Mouse (Mus musculus) left cerebral cortex, postnatal 10 days (tissue): ENCODE measurements at regions not wholly inside any gene's neighbourhood (a gene's known extent, or its start where the extent isn't known, plus 50 kb on each side); places are given as distances from the start of the nearest gene placed in this dataset.

Source experiments
- DNase-seq, 2 experiments: peaks; one replicate each; pipeline ENCODE4 v3.0.0; 2021 to 2022; ENCODE audit warnings: low spot score in 2 of 2, mixed read lengths in 1 of 2; ENCODE audit errors: extremely low spot score in 1 of 2
- intact Hi-C: fragments of 180-260 bp; cut with DNase I; formaldehyde crosslinking; loops from one replicate; pipeline ENCODE4 v1.15.1; 2025

GRCm38 (mm10) chr8:88972993-88973690 lies 70.8 kb downstream of the Sall1 start:
- intact Hi-C loops: no loop called here
- DNase-seq: no peak

- intact Hi-C loops: no loop called here
- no peak for DNase-seq
Measured at GRCm38 (mm10) chr8:88958843-88959242, 85.1 kb downstream of the Sall1 start.

GRCm38 (mm10) chr8:88953178-88953577 lies 90.8 kb downstream of the Sall1 start:
- intact Hi-C loops: no loop called here
- DNase-seq: no peak

GRCm38 (mm10) chr8:88951829-88952155 lies 92.2 kb downstream of the Sall1 start:
- intact Hi-C loops: no loop called here
- DNase-seq: no peak

- intact Hi-C loops: no loop called here
- DNase-seq: no peak
Measured at GRCm38 (mm10) chr8:88951145-88951828, 92.7 kb downstream of the Sall1 start.

- intact Hi-C loops: no loop called here
- no peak for DNase-seq
Measured at GRCm38 (mm10) chr8:88949975-88950374, 94.0 kb downstream of the Sall1 start.

- no peak for DNase-seq
- intact Hi-C loops: no loop called here
Measured at GRCm38 (mm10) chr8:88948981-88949380, 95.0 kb downstream of the Sall1 start.

- no peak for DNase-seq
- intact Hi-C loops: no loop called here
Measured at GRCm38 (mm10) chr8:88948328-88948727, 95.6 kb downstream of the Sall1 start.

- intact Hi-C loops: no loop called here
- no peak for DNase-seq
Measured at GRCm38 (mm10) chr8:88947384-88947783, 96.6 kb downstream of the Sall1 start.

- DNase-seq: no peak
- intact Hi-C loops: no loop called here
Measured at GRCm38 (mm10) chr8:88945656-88946055, 98.3 kb downstream of the Sall1 start.

- no peak for DNase-seq
- intact Hi-C loops: no loop called here
Measured at GRCm38 (mm10) chr8:88944038-88944437, 99.9 kb downstream of the Sall1 start.

GRCm38 (mm10) chr8:88939071-88939746 lies 104.8 kb downstream of the Sall1 start:
- intact Hi-C loops: no loop called here
- DNase-seq: no peak

- DNase-seq: no peak
- intact Hi-C loops: no loop called here
Measured at GRCm38 (mm10) chr8:88934708-88935107, 109.3 kb downstream of the Sall1 start.

GRCm38 (mm10) chr8:88931050-88931449 lies 112.9 kb downstream of the Sall1 start:
- intact Hi-C loops: no loop called here

GRCm38 (mm10) chr8:88930370-88930769 lies 113.6 kb downstream of the Sall1 start:
- intact Hi-C loops: no loop called here
- no peak for DNase-seq

More at GRCm38 (mm10) chr8:88931050-88931449, 112.9 kb downstream of the Sall1 start:
- DNase-seq: no peak

GRCm38 (mm10) chr8:88928675-88929377 lies 115.1 kb downstream of the Sall1 start:
- DNase-seq: peak; percentile 21 to 40

GRCm38 (mm10) chr8:88922840-88923239 lies 121.1 kb downstream of the Sall1 start:
- intact Hi-C loops: no loop called here
- DNase-seq: peak in 1 of 2 experiments; percentile 54

More at GRCm38 (mm10) chr8:88928675-88929377, 115.1 kb downstream of the Sall1 start:
- intact Hi-C loops: no loop called here

- intact Hi-C loops: no loop called here
Measured at GRCm38 (mm10) chr8:88921967-88922366, 122.0 kb downstream of the Sall1 start.

GRCm38 (mm10) chr8:88919282-88919681 lies 124.7 kb downstream of the Sall1 start:
- no peak for DNase-seq

More at GRCm38 (mm10) chr8:88921967-88922366, 122.0 kb downstream of the Sall1 start:
- DNase-seq: no peak

More at GRCm38 (mm10) chr8:88919282-88919681, 124.7 kb downstream of the Sall1 start:
- intact Hi-C loops: no loop called here
